Mouse (Mus musculus): Measurements from ENCODE around the gene Gm35549. TPM values are rescaled to one million over a fixed set of nuclear protein-coding genes. Genes with fewer than 3 reads are reported as not detected.

Gene Gm35549
- polyA plus RNA-seq (2016; fragmentation: Nextera tagmentation; extraction: Ambion mirVana): not detected in 2 replicates

- WGBS: 90% methylated on average over 3 of the region's 3 CpGs
- Histone ChIP-seq H3K4me1 (no peaks in the 10 kb centered on the region), H3K27me3 (ENCODE audit: insufficient read depth, poor library complexity, severe bottlenecking) (no peaks in the 10 kb centered on the region), H3K9me3 (0 out of 2 replicates have a peak, but pooled peaks cover 3% of the 10 kb centered on the region), H3K4me3 (no peak within 1 kb of the TSS), H3K36me3 (peaks cover 6% of the 10 kb centered on the region), H3K27ac (no peak within 1 kb of the TSS)
- DNase-seq (ENCODE audit: low spot score): no peak
These were observed at the start of gene Gm35549 for GRCm38 (mm10) chr9:122843760-122844159. TSS of gene Gm35549 (minus strand) at chr9:122844035.

- Histone ChIP-seq H3K4me3 (peak overlapping the region; percentile 91), H3K36me3 (peaks cover 10% of the 10 kb centered on the region; the same call in 1 of the 2 replicates), H3K27ac (peak overlapping the region; percentile 91), H3K9me3 (no peaks in the 10 kb centered on the region), H3K27me3 (ENCODE audit: insufficient read depth, poor library complexity, severe bottlenecking) (peaks cover 4% of the 10 kb centered on the region; the same call in 1 of the 2 replicates), H3K4me1 (0 out of 2 replicates have a peak, but pooled peaks cover 6% of the 10 kb centered on the region)
- 7% methylated on average over 54 of the region's 54 CpGs for WGBS
- DNase-seq (ENCODE audit: low spot score): peak; percentile 78
These were observed 42.7 kb upstream of the Gm35549 start for GRCm38 (mm10) chr9:122886372-122887179.

- H3K9me3 ChIP-seq: no peaks in the 10 kb centered on the region
- peak within 1 kb of the TSS; percentile 91 for H3K27ac ChIP-seq
- 0 out of 2 replicates have a peak, but pooled peaks cover 6% of the 10 kb centered on the region for H3K4me1 ChIP-seq
- WGBS: 72% methylated on average over 3 of the region's 3 CpGs
- DNase-seq (ENCODE audit: low spot score): no peak
- peak within 1 kb of the TSS; percentile 91 for H3K4me3 ChIP-seq
- H3K36me3 ChIP-seq: 0 out of 2 replicates have a peak, but pooled peaks cover 5% of the 10 kb centered on the region
- peaks cover 10% of the 10 kb centered on the region; the same call in 1 of the 2 replicates for H3K27me3 ChIP-seq (ENCODE audit: insufficient read depth, poor library complexity, severe bottlenecking)
These were observed 41.5 kb upstream of the Gm35549 start, which contains the start of gene Zkscan7 for GRCm38 (mm10) chr9:122885385-122885784. TSS of gene Zkscan7 (plus strand) at chr9:122885685.

GRCm38 (mm10) chr9:122875145-122875544 is 31.3 kb upstream of the Gm35549 start:
- no peaks in the 10 kb centered on the region for H3K36me3 ChIP-seq
- H3K4me1 ChIP-seq: no peaks in the 10 kb centered on the region
- H3K27me3 ChIP-seq (ENCODE audit: insufficient read depth, poor library complexity, severe bottlenecking): no peaks in the 10 kb centered on the region
- H3K4me3 ChIP-seq: no peak overlapping the region
- H3K27ac ChIP-seq: no peak overlapping the region
- H3K9me3 ChIP-seq: no peaks in the 10 kb centered on the region
- no peak for DNase-seq (ENCODE audit: low spot score)
- 83% methylated on average over 2 of the region's 2 CpGs for WGBS

- Histone ChIP-seq H3K27me3 (ENCODE audit: insufficient read depth, poor library complexity, severe bottlenecking) (no peaks in the 10 kb centered on the region), H3K9me3 (no peaks in the 10 kb centered on the region), H3K27ac (no peak overlapping the region), H3K4me1 (no peaks in the 10 kb centered on the region), H3K36me3 (no peaks in the 10 kb centered on the region), H3K4me3 (no peak overlapping the region)
- DNase-seq (ENCODE audit: low spot score): no peak
- WGBS: 89% methylated on average over 1 of the region's 1 CpGs
These were observed 30.8 kb upstream of the Gm35549 start for GRCm38 (mm10) chr9:122874653-122875052.

GRCm38 (mm10) chr9:122872595-122872994 is 28.8 kb upstream of the Gm35549 start:
- 74% methylated on average over 4 of the region's 4 CpGs for WGBS
- no peaks in the 10 kb centered on the region for H3K36me3 ChIP-seq
- DNase-seq (ENCODE audit: low spot score): no peak

GRCm38 (mm10) chr9:122866192-122866591 is 22.4 kb upstream of the Gm35549 start:
- Histone ChIP-seq H3K4me3 (peak overlapping the region; percentile 89), H3K27me3 (ENCODE audit: insufficient read depth, poor library complexity, severe bottlenecking) (no peaks in the 10 kb centered on the region), H3K9me3 (no peaks in the 10 kb centered on the region), H3K4me1 (peaks cover 17% of the 10 kb centered on the region), H3K36me3 (peaks cover 17% of the 10 kb centered on the region), H3K27ac (peak overlapping the region; percentile 97)
- WGBS: 80% methylated on average over 4 of the region's 4 CpGs
- DNase-seq (ENCODE audit: low spot score): no peak

More at GRCm38 (mm10) chr9:122872595-122872994, 28.8 kb upstream of the Gm35549 start:
- Histone ChIP-seq H3K27me3 (ENCODE audit: insufficient read depth, poor library complexity, severe bottlenecking) (no peaks in the 10 kb centered on the region), H3K4me3 (no peak overlapping the region), H3K4me1 (no peaks in the 10 kb centered on the region), H3K9me3 (no peaks in the 10 kb centered on the region), H3K27ac (no peak overlapping the region)

- DNase-seq (ENCODE audit: low spot score): peak; percentile 94
- Histone ChIP-seq H3K27ac (peak within 1 kb of the TSS; percentile 97), H3K9me3 (no peaks in the 10 kb centered on the region), H3K36me3 (peaks cover 21% of the 10 kb centered on the region), H3K27me3 (ENCODE audit: insufficient read depth, poor library complexity, severe bottlenecking) (no peaks in the 10 kb centered on the region), H3K4me1 (peaks cover 17% of the 10 kb centered on the region), H3K4me3 (peak within 1 kb of the TSS; percentile 89)
- under 1% methylated on average over 34 of the region's 34 CpGs for WGBS
These were observed 21.9 kb upstream of the Gm35549 start, which contains the start of gene Zfp445 for GRCm38 (mm10) chr9:122865697-122866166. TSS of gene Zfp445 (minus strand) at chr9:122866006.

- peaks cover 30% of the 10 kb centered on the region for H3K36me3 ChIP-seq
- DNase-seq (ENCODE audit: low spot score): no peak
- 60% methylated on average over 3 of the region's 3 CpGs for WGBS
- peak overlapping the region; percentile 89 for H3K4me3 ChIP-seq
- peaks cover 17% of the 10 kb centered on the region for H3K4me1 ChIP-seq
- peak overlapping the region; percentile 97 for H3K27ac ChIP-seq
- H3K27me3 ChIP-seq (ENCODE audit: insufficient read depth, poor library complexity, severe bottlenecking): no peaks in the 10 kb centered on the region
- H3K9me3 ChIP-seq: peaks cover 8% of the 10 kb centered on the region
These were observed 21.0 kb upstream of the Gm35549 start for GRCm38 (mm10) chr9:122864848-122865247.

GRCm38 (mm10) chr9:122863731-122864130 is 19.9 kb upstream of the Gm35549 start:
- no peak for DNase-seq (ENCODE audit: low spot score)
- Histone ChIP-seq H3K9me3 (peaks cover 15% of the 10 kb centered on the region), H3K27ac (no peak overlapping the region), H3K27me3 (ENCODE audit: insufficient read depth, poor library complexity, severe bottlenecking) (no peaks in the 10 kb centered on the region), H3K4me1 (peaks cover 17% of the 10 kb centered on the region), H3K36me3 (peaks cover 41% of the 10 kb centered on the region), H3K4me3 (peak overlapping the region; percentile 12; the same call in 1 of the 2 replicates)
- WGBS: 27% methylated on average over 2 of the region's 2 CpGs

GRCm38 (mm10) chr9:122860752-122861151 is 16.9 kb upstream of the Gm35549 start:
- peaks cover 18% of the 10 kb centered on the region for H3K9me3 ChIP-seq
- DNase-seq (ENCODE audit: low spot score): no peak
- H3K36me3 ChIP-seq: peaks cover 71% of the 10 kb centered on the region
- H3K27me3 ChIP-seq (ENCODE audit: insufficient read depth, poor library complexity, severe bottlenecking): no peaks in the 10 kb centered on the region
- no peak overlapping the region for H3K4me3 ChIP-seq
- H3K4me1 ChIP-seq: peaks cover 17% of the 10 kb centered on the region
- H3K27ac ChIP-seq: no peak overlapping the region

GRCm38 (mm10) chr9:122856716-122857115 is 12.9 kb upstream of the Gm35549 start:
- DNase-seq (ENCODE audit: low spot score): no peak
- H3K27me3 ChIP-seq (ENCODE audit: insufficient read depth, poor library complexity, severe bottlenecking): no peaks in the 10 kb centered on the region
- H3K9me3 ChIP-seq: peaks cover 18% of the 10 kb centered on the region
- no peak overlapping the region for H3K4me3 ChIP-seq
- 95% methylated on average over 3 of the region's 3 CpGs for WGBS
- no peak overlapping the region for H3K27ac ChIP-seq
- H3K4me1 ChIP-seq: no peaks in the 10 kb centered on the region
- H3K36me3 ChIP-seq: peaks cover 98% of the 10 kb centered on the region

GRCm38 (mm10) chr9:122855617-122856016 is 11.8 kb upstream of the Gm35549 start:
- H3K9me3 ChIP-seq: peaks cover 18% of the 10 kb centered on the region
- DNase-seq (ENCODE audit: low spot score): no peak
- no peaks in the 10 kb centered on the region for H3K4me1 ChIP-seq
- no peak overlapping the region for H3K27ac ChIP-seq
- no peak overlapping the region for H3K4me3 ChIP-seq
- H3K36me3 ChIP-seq: peaks cover 98% of the 10 kb centered on the region
- 95% methylated on average over 4 of the region's 4 CpGs for WGBS
- H3K27me3 ChIP-seq (ENCODE audit: insufficient read depth, poor library complexity, severe bottlenecking): no peaks in the 10 kb centered on the region
